Mouse (Mus musculus) kidney, postnatal 10 days (tissue): ENCODE results near the gene Runx2.
A peak's percentile ranks its signal among the peaks of the same experiment; 100 is the strongest.

ENCODE experiments used
- DNase-seq: peaks from one replicate; pipeline ENCODE4 v3.0.0; 2021; ENCODE audit warnings: mixed read lengths

The Runx2 gene

GRCm38 (mm10) chr17:44613716-44614715 is 200.6 kb downstream of the Runx2 start:
- DNase-seq, result peak; percentile 68

DNA sequence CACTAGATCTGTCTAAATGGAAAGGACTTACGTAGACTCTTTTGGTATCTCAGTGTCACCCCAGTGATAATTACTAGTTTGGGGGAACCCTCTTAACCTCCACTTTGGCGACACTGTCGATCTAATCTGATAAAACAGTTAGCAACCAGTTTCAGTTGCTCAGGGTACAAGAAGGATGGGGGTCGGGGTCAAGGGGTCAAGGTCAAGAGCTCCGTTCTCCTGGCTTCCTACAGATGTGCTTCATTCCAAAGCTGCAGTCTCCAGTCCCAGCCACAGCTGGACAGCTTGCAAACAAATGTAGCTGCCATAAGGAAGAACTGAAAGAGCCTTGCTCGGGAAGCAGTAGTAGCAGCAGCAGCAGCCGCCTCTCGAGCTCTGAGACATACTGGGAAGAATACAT is 202.0 kb downstream of the Runx2 start:
- peak; percentile 64 for DNase-seq

- no peak for DNase-seq
These were observed 202.6 kb downstream of the Runx2 start for GRCm38 (mm10) chr17:44612002-44612401.

DNA sequence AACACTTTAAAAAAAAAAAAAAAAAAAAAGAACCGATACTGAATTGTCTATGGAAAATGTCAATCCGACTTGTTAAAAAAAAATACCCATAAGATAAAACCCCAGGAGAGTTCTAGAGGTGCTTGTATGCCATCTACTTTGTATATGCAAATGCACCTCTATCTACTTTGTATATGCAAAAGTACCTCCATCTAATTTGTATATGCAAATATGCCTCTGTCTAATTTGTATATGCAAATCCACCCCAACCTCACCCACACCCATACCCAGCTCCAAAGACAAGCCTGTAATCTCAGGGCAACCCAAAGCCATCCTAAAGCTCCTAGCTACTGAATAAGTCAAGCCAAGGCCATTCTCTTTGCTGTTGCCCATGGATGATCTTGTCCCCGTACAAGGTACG is 203.1 kb downstream of the Runx2 start:
- DNase-seq, result no peak

- DNase-seq, result no peak
These were observed 203.8 kb downstream of the Runx2 start for GRCm38 (mm10) chr17:44610828-44611227.

- DNase-seq, result no peak
These were observed 204.5 kb downstream of the Runx2 start for GRCm38 (mm10) chr17:44609897-44610641.

DNA sequence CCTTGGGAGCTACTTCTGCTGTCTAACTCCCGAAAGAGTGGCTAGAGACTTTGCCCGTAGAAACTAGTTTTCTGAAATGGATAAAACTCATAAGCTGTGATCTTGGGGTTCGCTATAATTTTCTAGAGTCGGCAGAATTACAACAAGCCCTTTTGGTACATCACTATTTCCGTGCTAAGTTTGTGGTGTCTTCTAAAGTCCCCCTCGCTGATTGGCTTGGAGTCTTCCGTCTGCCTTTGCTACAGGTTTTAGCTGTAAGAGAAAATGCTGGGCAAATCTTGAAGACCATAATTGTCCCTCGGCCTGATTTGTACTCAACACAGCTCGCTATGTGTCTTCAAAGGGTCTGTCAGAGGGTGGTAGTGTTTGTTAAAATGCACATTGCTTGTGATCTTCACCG is 205.2 kb downstream of the Runx2 start:
- no peak for DNase-seq

DNA sequence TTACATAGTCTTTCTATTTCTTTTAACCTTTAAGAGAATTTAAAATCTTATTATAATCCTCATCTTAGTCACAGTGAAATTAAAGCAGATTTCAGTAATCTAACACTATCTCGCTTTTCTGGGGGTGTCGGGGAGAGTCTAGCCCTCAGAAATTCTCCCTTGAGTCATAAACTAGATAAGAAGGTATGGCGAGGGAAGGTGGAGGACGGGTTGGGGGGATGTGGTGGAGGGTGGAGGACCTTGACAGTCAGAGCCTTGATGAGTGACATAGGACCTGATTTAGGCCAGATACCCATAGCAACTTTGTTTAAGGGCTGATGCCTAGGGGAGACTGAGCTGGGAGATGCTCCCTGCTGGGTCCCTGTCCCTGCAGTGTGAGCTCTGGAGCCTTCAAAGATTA is 205.7 kb downstream of the Runx2 start:
- DNase-seq, result no peak

DNA sequence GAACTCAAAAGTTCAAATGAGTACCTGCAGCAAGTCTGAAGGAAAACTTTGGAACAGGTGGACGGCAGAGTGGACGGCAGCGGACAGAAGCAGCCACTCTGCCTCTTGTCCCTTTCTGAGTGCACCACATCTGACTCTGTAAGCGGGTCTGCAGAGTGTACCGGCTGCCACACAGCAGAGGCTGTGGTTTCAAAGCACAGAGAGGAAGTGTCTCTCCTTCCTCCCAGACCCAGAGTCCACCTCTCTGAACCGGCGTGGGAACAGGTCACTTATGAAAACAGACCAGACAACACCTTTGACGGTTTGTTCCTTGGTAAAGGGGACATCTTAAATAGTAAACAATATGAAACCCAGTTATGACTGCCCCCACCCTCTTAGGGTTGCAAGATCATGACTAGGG is 207.2 kb downstream of the Runx2 start:
- no peak for DNase-seq

GRCm38 (mm10) chr17:44606245-44606644 is 208.4 kb downstream of the Runx2 start:
- no peak for DNase-seq

DNA sequence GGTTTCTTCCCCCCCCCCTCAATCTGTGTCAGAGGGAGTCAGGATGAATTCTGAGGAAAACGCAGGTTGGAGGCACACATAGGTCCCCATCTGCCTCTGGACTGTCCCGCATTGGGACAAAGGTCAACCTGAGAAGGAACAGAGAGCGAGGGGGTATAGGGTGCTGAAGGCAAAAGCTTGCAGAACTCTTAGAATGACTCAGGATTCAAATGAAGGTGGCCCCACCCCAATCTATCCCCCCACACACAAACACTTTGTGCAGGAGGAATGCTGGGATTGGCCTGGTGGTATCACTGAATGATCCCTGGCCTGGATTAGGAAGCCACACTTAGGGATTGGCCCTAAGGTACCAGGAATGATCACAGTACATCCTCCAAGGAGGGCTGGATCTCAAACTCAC is 208.8 kb downstream of the Runx2 start:
- no peak for DNase-seq

DNA sequence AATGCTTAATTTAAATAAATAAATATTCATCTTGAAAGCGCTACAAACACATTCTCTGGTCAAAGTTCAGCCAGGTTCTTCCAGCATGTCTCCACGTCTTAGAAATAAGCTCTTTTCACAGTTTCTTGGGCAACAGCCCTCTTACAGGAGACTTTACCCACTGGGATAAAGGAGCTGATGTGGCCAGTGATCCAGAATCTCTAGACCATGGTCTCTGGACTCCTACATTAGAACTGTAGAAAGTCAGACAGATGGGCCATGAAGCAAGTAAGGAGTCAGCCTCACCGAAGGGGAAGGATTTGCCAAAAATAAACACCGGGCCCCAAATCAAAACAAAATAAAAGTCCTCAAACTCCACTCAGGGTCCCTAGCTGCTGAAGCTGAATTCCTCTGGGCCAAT is 211.4 kb downstream of the Runx2 start:
- no peak for DNase-seq

GRCm38 (mm10) chr17:44601317-44602021 is 213.1 kb downstream of the Runx2 start:
- DNase-seq, result peak; percentile 36

GRCm38 (mm10) chr17:44599856-44600255 is 214.7 kb downstream of the Runx2 start:
- no peak for DNase-seq

- no peak for DNase-seq
These were observed 215.5 kb downstream of the Runx2 start for GRCm38 (mm10) chr17:44599132-44599531.

- DNase-seq, result peak; percentile 40
These were observed 216.6 kb downstream of the Runx2 start for GRCm38 (mm10) chr17:44597918-44598504.

DNA sequence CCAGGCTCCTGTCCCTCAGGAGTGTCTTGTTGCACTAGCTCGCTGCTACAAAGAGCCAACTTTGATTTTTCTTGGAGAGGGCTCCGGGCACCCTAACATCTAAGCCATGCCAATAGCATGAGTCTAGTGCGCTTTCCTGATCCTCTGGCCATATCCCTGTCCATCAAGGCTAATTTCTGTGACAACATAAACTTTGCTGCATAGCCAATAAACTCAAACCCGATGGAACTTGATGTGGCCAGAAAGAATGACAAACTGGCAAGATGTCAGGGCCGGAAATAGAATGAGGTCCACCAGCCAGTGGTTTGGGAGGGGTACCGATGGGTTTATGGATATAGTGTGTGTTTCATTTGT is 221.9 kb downstream of the Runx2 start:
- DNase-seq, result no peak

- DNase-seq, result no peak
These were observed 222.4 kb downstream of the Runx2 start for GRCm38 (mm10) chr17:44592067-44592736.

DNA sequence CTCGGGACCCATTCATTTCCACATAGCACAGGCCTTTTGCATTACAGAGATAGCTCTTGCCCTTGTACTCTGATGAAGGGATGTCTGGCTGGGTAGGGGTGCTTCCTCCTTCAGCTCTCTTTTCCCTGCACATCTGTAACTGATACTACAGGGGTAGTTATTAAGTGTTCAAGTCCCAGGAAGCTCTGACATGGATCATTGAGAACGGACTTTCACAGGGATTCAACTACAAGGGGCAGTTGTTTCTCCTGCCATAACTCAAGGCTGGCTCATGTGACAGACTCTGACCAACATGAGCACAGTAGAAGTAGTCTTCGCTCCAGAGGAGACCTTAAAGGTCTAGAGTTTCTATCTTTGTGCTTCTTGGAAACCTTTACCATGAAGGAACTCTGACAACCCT is 226.1 kb downstream of the Runx2 start:
- DNase-seq, result no peak

GRCm38 (mm10) chr17:44588020-44588419 is 226.6 kb downstream of the Runx2 start:
- DNase-seq, result no peak

DNA sequence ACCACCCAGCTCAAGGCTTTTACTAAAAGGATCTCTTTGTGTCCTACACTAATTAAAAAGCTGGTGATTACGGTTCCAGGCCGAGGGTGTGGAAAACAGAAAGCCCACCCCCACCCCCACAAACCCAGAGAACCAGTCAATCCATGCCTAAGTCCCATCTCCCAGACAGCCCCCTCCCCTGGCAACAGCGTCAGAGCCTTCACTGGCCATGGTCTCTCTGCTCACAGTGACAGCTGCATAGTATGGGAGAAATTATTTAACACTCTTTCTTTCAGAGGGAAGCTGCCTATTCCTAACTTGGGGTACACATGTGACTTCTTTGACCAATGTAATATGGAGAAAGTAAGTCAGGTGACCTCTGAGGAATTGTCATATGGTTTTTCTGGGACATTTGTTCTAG is 228.4 kb downstream of the Runx2 start:
- DNase-seq, result no peak

DNA sequence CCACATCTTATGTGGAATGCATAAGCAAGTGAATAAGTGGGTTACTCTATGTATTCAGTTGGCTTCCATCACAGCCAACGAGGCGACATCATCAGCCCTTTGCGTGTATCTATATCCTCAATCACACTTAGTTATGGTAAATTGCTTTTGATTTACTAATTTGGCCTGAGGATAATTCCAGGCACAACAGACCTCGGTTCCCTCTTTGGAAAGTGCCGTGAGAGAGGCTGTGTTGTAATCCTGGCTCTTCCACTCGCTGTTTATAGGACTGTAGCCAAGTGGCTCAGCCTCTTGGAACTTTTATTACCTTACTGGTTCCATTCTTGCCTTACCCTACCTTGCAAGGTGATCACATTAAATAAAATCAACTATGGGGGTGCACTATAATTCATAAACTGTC is 229.8 kb downstream of the Runx2 start:
- no peak for DNase-seq
